ENCODE assay signal across 11 mouse cellular contexts in the genomic region with DNA sequence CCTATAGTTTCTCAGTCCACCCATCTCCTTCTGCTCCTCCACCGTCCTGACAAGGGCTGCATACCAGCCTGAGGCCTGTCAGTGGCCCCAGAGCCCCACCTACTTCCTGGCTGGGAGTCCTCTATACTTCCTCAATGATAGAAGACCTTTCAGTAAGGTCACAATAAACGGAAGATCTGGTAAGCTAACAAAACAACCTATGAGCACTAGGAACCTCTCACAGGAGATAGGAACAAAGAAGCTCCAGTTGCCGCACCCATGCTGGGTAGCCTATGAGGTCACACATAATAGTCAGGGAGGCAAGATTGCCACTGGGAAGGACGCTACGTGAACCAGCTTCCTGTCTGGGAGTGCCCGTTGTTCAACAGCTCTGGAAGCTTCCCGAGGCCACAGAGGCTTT. TPM values are rescaled to one million over a fixed set of nuclear protein-coding genes. Genes with fewer than 3 reads are reported as not detected.
DNase-seq lines count a peak whose midpoint lies in the region; ATAC-seq and TF ChIP-seq lines count a peak whose summit lies in the region.
"Had no signal": no experiment of that assay in that cellular context is flagged by ENCODE, and none has a peak within 500 bp of the region (broad histone marks: within the 10 kb centered on the region; RNA-seq: fewer than 3 reads in every experiment).

No protein-coding gene starts in this region.

- no peak overlapping the region for H3K4me2 ChIP-seq in liver, embryonic 11.5 days
- H3K4me2 ChIP-seq: lung, embryonic 15.5 days had no signal

- no peaks in the 10 kb centered on the region for H3K9me3 ChIP-seq in liver, embryonic 11.5 days (ENCODE audit: control insufficient read depth, low read length)
- H3K9me3 ChIP-seq: lung, embryonic 15.5 days had no signal

- peak; percentile 27 for DNase-seq in kidney, adult 2 months
- no peak for DNase-seq in kidney, adult 11 months
- DNase-seq in liver, embryonic 11.5 days (ENCODE audit: low spot score), result no peak
- peak; percentile 54 for DNase-seq in naive thymus-derived CD4-positive, alpha-beta T cell, adult 2 months (ENCODE audit: low read depth)
- DNase-seq in left cerebral cortex, postnatal 4 days, result no peak
- DNase-seq in left cerebral cortex, adult 18-20 months (ENCODE audit: low spot score in 2 of 2), result no peak
- DNase-seq in right cerebral cortex, adult 18-20 months, result no peak
- DNase-seq: right cerebral cortex, postnatal 25 days had no signal

- H3K27me3 ChIP-seq in kidney, adult 2 months (replicated peaks; ENCODE audit: control insufficient read depth, insufficient read depth, low read length), result no peaks in the 10 kb centered on the region
- H3K27me3 ChIP-seq in liver, embryonic 11.5 days (replicated peaks; ENCODE audit: control insufficient read depth, insufficient read depth, low read length), result no peaks in the 10 kb centered on the region
- H3K27me3 ChIP-seq: lung, embryonic 15.5 days had no signal

- no peak overlapping the region for H3K27ac ChIP-seq in kidney, adult 2 months (ENCODE audit: insufficient read depth, low read depth, low read length)
- peak overlapping the region; percentile 76 for H3K27ac ChIP-seq in bone marrow, adult 2 months (ENCODE audit: control insufficient read depth, insufficient read depth, low read depth, low read length, poor library complexity)
- no peak overlapping the region for H3K27ac ChIP-seq in liver, embryonic 11.5 days (ENCODE audit: low read depth, low read length)
- H3K27ac ChIP-seq: heart, adult 2 months; lung, embryonic 15.5 days had no signal

- peaks cover 5% of the 10 kb centered on the region; the same call in 1 of the 2 replicates for H3K4me1 ChIP-seq in kidney, adult 2 months (ENCODE audit: control insufficient read depth, insufficient read depth, low read length)
- peaks cover 3% of the 10 kb centered on the region; the same call in 1 of the 2 replicates for H3K4me1 ChIP-seq in bone marrow, adult 2 months (ENCODE audit: control insufficient read depth, insufficient read depth, low read length)
- H3K4me1 ChIP-seq in liver, embryonic 11.5 days (replicated peaks; ENCODE audit: control insufficient read depth, insufficient read depth, low read length), result no peaks in the 10 kb centered on the region
- H3K4me1 ChIP-seq: lung, embryonic 15.5 days had no signal

- TF ChIP-seq CTCF in kidney, adult 2 months (conservative IDR thresholded peaks at IDR 0.05; ENCODE audit: insufficient read depth, insufficient read length, low read depth, low read length), result no peak
- TF ChIP-seq CTCF in bone marrow, adult 2 months (IDR thresholded peaks at IDR 0.05; ENCODE audit: control insufficient read depth, insufficient read depth, low read length), result no peak

- H3K36me3 ChIP-seq in kidney, adult 2 months (ENCODE audit: control insufficient read depth, insufficient read depth, low read length), result no peaks in the 10 kb centered on the region
- H3K36me3 ChIP-seq in liver, embryonic 11.5 days (ENCODE audit: control insufficient read depth, insufficient read depth, low read length), result no peaks in the 10 kb centered on the region
- H3K36me3 ChIP-seq: lung, embryonic 15.5 days had no signal

- H3K9ac ChIP-seq in liver, embryonic 11.5 days (ENCODE audit: low read depth, low read length), result no peak overlapping the region
- H3K9ac ChIP-seq: lung, embryonic 15.5 days had no signal

- WGBS in kidney, adult 2 months, result 72% methylated on average over 7 of the region's 7 CpGs
- WGBS in bone marrow, adult 2 months, result 3% methylated on average over 7 of the region's 7 CpGs
- WGBS in liver, embryonic 11.5 days, result 34% methylated on average over 7 of the region's 7 CpGs

- peak; percentile 50 for ATAC-seq in liver, embryonic 11.5 days (replicated peaks; ENCODE audit: low FRiP score)

- intact Hi-C loops in left cerebral cortex, postnatal 4 days (cut with DNase I), result no loop called here

- TF ChIP-seq POLR2A in kidney, adult 2 months (IDR thresholded peaks at IDR 0.05; ENCODE audit: low read depth, low read length), result no peak
- no peak for TF ChIP-seq POLR2A in bone marrow, adult 2 months (IDR thresholded peaks at IDR 0.05; ENCODE audit: borderline replicate concordance, control insufficient read depth, low read depth, low read length)

- H3K4me3 ChIP-seq in kidney, adult 2 months (ENCODE audit: insufficient read depth, low read depth, low read length), result no peak overlapping the region
- H3K4me3 ChIP-seq in bone marrow, adult 2 months (replicated peaks; ENCODE audit: control insufficient read depth, low read depth, low read length), result no peak overlapping the region
- H3K4me3 ChIP-seq in liver, embryonic 11.5 days (ENCODE audit: low read depth, low read length), result no peak overlapping the region
- H3K4me3 ChIP-seq: heart, adult 2 months; lung, embryonic 15.5 days had no signal

RNA-seq across cellular contexts. Expression of gene Stx16, which starts 58.1 kb away (rescaled TPM):
- 24.3 and 31.9 TPM in 2 replicates for polyA plus RNA-seq in kidney, adult 2 months (2012; rRNA removed)
- 20.2 and 45.9 TPM in 2 replicates for polyA plus RNA-seq in bone marrow, adult 2 months (2011; ENCODE audit: insufficient read depth, insufficient read length, low replicate concordance, missing spikeins)
- polyA plus RNA-seq in liver, embryonic 11.5 days (2014; fragmentation: Nextera tagmentation; extraction: Ambion mirVana), result 7.2 and 9.6 TPM in 2 replicates
- total RNA-seq in left cerebral cortex, postnatal 4 days (2021), result 10 to 100 TPM; 44.3 to 56.0 TPM
- 10 to 100 TPM; 58.2 to 62.5 TPM for total RNA-seq in left cerebral cortex, adult 18-20 months (2021)

Comparison
In these comparisons a context has a peak if more than half of its experiments do, and no peak if none do; other contexts are left out.
1. DNase-seq: peak in kidney, adult 2 months (single experiment) and naive thymus-derived CD4-positive, alpha-beta T cell, adult 2 months (single experiment); none in kidney, adult 11 months (single experiment), liver, embryonic 11.5 days (single experiment), left cerebral cortex, postnatal 4 days (single experiment), left cerebral cortex, adult 18-20 months (0 of 2) and right cerebral cortex, adult 18-20 months (single experiment).